Mouse (Mus musculus): ENCODE results near the gene Eif4e2.

Eif4e2 gene

DNA sequence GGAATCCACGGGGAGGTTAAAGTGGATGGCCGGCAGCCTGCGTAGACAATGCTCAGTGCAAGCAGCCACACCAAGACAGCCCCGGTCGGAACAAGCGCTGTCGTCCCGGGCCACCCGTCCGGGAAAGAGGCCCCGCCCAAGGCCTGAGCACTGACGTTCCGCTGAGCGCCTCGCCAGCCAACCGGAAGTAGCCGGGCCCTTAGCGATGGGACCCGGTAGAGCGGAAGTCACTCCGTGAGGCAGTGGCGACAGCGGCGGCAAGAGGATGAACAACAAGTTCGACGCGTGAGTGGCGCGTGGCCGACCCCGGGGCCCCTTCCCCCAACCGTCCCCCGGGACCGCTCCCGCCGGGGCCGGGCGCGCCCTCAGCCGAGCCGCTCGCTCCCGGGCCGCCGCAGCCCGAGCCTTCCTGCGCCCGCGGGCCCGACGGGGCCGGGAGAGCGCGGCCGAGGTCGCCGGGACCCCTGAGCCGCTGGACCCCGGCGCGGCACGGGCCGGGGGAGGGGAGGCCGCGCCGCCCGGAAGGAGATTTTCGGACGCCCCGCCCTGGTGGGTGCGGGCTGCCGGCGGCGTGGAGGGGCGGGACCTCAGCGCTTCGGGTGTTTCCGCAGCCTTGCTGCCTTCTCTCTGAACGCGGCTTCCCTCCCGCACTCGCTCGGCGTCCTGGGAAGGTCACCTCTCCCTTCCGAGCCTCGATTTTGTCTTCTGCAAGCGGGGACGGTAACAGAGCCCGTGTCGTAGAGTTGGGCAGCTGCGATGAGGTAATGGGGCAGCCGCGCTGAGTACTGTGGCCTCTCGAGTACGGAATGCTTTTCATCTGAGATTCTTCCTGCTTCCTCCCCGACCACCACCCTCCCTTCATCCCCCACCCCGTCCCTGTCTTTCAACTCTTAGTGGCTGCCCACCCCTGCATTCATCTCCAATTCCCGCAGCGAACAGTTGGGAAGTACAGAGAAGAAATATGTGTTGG lies at the start of gene Eif4e2:
Gene Eif4e2 (plus strand): TSS at position 180 of the 970 bp plus-strand sequence.
- DNase-seq (ENCODE audit: low spot score), result peak; percentile 95

DNA sequence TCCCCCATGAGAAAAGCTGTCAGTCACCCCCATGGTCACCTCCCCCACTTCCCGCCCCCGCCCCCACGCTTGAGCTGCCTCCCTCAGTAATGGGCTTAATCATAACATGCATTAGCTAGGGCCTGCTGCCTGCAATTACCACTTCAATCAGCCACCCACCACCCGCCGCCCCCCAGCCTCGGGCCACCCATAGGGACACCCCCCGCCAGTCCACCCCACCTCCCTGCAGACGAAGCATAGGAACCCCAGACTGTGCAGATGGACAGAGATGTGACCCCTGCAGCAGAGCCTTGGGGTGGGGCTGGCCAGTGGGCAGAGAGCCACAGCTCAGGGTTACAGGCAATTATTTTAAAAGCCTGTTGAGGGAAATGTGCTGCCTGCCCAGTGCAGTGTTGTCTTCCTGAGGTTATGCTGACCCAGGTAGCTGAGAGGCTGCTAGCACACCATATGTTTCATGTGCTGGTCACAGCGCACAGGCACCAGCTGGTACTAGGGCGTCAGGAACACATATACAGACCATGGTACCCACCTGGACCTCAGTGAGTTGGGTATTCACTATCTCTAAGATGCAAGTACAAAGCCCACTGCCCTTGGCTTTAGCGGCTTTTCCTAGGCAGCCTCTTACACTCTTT lies 49.4 kb upstream of the Eif4e2 start:
- DNase-seq (ENCODE audit: low spot score), result no peak

DNA sequence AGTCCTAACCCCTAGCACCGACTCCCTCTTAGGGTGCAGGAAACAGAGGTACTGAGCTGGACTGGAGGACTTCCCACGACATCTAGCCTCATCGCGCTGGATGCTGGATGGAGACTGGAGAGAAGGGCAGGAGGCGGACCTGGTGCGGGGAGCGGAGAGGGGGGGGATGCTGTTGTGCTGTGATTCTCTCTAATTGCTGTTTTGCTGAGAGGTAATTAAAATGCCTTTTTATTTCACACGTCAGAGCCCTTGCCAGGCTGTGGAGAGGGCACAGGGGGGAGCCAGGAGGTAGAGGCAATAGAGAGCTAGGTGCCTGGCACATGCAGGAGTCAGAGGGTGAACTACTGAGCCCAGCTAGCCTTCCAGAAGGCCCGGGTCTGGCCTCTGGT lies 48.9 kb upstream of the Eif4e2 start:
- no peak for DNase-seq (ENCODE audit: low spot score)

DNA sequence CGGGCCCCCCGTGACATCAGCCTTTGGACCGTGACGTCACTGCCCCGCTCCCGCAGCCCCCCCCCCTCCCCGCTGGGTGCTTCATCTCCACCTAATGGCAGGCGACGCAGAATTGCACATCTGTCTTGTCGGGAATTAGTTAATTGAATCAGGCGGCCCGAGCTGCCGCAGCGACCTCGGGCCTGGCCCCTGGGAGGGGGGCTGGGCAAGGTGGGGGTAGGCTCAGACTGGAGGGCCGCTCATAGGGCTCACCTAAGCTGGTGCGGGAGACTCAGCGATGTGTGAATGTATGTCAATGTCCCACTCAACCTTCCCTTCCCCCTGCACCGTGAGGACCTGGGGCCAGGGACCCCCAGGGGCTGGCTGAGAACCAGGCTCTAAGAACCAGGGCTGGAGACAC lies 43.3 kb upstream of the Eif4e2 start:
- DNase-seq (ENCODE audit: low spot score), result no peak

DNA sequence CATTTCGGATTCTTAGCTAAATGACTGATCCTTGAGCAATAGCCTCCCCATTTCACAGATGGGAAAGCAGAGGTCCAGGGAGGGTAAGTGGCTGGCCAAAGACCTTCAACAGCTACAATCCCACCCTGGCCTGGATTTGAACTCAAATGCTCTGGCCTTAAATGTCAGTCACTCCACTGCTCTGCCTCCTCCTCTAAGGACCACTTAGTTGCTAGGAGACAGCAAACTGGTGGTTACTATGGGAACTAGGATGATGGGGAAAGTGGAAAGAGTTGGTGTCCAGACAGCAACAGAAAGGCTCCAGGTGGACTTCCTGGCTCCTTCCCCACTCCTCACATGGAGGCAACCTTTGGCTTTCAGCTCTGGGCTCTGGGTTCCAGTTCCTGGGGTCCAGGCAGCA lies 42.4 kb upstream of the Eif4e2 start:
- DNase-seq (ENCODE audit: low spot score), result no peak

DNA sequence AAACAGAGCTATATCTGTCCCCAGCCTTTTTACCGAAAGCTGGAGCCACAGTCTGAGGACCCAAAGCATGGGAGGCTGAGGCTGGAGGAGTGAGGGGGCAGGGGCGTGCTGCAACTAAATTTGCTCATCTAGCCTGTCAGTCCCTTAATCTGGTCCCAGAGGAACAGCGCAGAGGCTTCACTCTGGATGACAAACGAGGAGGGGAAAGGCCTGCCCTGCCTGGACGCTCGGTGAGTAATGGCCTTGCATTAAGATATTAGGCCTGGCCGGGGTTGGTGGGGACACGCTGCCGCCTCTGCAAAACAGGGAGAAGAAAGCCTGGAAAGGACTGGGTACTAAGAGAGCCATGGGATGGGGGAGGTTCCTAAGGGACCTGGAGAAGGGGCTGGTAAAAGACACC lies 41.4 kb upstream of the Eif4e2 start:
- no peak for DNase-seq (ENCODE audit: low spot score)

DNA sequence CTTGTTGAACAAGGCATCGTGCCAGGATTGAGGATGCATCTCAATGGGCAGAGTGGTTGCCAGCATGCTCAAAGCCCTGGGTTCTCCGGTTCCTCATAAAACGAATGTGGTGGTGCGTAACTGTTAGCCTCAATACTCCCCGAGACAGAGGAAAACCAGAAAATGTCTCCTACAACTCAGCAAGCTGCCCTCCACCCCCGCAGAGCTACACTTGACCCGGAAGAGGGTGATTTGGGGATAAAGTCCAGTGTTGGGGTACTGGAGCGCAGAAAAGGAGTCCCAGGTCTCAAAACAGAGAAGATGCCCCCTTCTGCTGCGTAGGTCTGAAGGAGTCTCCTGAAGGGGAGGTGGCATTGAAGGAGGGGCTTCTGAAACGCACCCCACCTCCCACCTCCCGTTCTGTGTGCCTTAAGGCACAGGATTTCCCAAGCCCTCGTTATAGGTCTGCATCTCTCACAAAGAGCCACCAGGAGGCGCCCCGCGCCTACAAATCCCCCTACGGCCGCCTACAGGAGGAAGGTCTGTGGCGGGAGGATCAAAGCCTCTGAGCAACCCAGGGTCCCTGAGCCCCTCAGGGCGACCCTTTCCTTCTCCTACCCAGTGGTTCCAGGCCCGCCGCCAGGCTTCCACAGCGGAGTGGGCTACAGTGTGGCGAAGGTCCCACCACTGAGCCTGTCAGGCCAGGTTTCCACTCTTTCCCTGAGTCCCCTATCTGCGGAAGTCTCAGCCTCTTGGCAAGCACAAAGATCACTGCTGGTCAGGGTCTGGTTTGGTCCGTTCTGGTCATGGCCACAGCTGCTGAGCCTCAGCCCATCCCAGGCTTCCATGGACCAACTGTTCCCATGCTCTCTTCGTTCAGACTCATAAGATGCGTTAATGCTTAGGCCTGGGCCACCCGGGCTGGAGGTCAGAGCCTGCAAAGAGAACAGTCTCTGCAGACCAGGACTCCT lies 39.4 kb upstream of the Eif4e2 start:
- peak; percentile 81 for DNase-seq (ENCODE audit: low spot score)

DNA sequence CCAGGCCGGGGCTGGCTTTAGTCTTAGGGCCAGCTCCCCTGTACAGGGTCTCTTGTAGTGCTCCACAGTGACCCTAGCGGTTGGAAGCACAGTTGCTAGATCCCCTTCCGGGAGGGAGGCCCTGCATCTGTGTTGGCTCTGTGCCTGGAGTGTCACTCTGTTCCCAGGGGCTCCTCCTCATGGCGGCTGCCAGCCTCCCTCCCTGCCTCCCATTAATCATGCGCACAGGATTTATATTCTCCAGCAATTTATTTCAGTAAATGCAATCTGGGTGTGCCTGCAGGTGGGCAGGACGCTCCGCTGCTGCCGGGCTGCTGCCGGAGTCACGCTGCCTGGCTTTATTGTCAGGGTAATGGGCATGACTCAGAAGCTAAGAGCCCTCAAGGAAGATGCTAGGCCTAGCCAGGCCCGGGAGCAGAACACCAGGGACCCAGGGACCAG lies 37.8 kb upstream of the Eif4e2 start:
- peak; percentile 68 for DNase-seq (ENCODE audit: low spot score)

DNA sequence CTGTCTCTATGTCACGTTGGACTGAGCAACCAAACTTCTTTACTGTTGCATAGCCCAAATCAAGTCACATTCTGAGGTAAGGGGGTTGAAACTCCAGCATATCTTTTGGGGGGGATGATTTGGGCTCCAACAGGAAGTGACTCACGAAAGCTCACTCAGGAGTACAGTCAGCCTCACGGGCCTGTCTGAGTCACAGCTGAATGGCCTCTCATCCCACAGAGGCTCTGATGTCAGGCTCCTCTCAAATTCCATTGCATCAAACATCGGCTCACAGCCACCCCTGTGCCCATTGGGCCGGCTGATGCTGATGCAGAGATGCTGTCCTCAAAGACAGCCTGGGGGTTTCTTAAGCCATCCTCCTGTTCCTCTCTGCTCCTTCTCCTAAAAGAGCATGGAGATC lies 32.8 kb upstream of the Eif4e2 start:
- no peak for DNase-seq (ENCODE audit: low spot score)

DNA sequence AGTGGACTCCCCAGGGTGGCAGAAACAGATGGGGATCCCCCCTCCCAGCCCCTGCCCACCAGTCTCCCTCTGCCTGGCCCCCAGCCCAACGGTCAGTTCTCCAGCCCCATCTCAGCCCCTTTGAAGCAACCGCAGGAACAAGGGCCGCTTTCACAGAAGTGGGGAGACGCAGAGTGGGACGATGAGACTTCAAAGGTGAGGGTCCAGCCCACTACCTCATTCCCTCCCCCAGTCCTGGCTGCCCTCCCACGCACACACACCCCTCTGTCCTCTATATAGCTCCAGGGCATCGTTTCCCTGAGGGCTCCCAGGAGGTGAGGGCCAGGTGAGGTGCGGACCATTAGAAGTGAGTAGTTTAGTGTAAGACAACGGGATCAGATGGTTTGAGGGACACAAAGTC lies 30.7 kb upstream of the Eif4e2 start, which contains the start of gene Prss56:
Gene Prss56 (plus strand): TSS at position 301 of the 400 bp plus-strand sequence.
- DNase-seq (ENCODE audit: low spot score), result no peak

DNA sequence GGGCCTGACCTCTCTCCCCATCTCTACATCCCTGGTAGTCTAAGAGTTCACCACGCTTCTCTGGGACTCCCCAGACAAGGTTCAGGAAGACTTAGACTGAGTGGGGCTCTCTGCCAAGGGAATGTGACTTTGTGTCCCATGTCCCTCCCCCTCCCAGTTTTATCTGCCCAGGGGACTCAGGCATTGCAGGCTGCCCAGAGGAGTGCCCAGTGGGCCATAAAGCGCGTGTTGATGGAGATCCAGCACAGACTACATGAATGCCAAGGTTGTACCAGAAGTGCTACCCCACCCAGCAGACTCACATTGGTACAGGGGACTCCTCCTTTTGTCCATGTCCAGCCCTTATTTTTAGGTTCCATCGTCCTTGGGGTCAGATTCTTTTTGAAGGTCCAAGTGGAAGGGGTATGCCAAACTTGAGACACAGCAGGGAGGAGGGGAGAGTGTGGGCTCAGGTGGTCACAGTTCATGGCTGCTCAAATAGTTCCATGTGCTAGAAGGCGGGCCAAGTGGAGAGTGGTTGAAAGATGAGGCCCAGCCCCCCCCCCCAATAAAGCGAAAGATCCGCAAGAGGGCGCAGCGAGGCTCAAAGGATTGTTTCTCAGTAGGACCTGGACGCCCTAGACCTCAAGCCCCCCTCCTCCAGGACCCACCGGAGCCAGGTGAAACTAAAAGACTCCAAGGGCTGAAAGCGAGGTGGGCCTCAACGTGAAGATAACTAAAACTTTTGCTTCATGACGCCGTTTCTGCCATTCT lies 29.5 kb upstream of the Eif4e2 start:
- DNase-seq (ENCODE audit: low spot score), result peak; percentile 62

DNA sequence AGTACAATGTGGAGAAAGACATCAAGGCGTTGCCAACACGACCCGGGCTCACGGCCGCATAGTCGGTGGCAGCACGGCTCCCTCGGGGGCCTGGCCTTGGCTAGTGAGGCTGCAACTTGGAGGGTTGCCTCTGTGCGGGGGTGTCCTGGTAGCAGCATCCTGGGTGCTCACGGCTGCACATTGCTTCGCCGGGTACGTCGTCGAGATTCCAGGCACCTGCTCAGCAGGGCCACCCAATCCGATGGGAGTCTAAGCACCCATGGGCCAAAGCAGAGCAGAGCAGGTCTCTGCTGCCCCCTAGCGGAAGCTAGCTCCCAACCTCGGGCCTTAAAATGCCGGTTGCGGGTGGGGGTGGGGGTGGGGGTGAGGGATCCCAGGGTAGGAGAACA lies 29.0 kb upstream of the Eif4e2 start:
- peak; percentile 88 for DNase-seq (ENCODE audit: low spot score)

DNA sequence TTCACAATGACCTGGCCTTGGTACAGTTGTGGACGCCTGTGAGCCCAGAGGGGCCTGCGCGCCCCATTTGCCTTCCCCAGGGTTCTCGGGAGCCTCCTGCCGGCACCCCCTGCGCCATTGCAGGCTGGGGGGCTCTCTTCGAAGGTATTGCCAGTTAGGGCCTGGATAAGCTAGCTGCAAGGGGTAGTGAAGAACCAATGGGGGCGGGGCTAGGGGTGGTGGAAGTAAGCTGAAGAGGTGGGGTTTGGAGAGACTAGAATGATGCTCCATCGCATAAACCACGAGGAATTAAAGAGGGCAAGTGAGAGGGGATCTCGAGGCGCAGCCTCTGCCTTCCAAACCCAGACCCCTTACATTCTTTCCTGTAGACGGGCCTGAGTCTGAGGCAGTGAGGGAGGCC lies 28.2 kb upstream of the Eif4e2 start:
- peak; percentile 60 for DNase-seq (ENCODE audit: low spot score)

DNA sequence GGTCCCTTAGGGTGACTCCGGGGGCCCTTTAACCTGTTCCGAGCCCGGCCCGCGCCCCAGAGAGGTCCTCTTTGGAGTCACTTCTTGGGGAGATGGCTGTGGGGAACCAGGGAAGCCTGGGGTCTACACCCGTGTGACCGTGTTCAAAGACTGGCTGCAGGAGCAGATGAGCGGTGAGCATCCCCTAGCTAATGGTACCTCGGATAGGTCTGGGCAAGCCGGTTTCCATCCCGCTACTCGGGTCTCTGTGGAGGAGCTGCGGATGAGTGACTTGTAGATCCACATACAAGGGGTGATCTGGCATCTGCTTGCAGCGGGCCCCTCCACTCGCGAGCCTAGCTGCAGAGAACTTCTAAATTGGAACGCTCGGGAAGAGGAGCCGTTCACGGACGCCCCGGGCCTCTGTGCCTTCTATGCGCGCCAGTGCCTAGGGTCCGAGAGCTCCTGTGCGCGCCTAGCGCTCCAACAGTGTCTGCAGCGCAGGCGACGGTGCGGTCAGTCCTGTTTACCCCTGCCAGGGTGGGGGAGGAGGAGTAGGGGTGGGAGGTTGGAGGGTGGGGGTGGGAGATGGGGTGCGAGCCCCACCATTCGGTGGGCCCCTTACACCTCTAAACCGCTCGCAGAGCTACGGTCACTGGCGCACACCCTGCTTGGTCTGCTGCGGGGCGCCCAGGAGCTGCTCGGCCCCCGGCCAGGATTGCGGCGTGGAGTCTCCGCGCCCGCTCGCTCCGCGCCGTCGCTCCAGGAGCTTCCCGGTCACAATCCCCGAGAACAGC lies 27.3 kb upstream of the Eif4e2 start:
- no peak for DNase-seq (ENCODE audit: low spot score)

DNA sequence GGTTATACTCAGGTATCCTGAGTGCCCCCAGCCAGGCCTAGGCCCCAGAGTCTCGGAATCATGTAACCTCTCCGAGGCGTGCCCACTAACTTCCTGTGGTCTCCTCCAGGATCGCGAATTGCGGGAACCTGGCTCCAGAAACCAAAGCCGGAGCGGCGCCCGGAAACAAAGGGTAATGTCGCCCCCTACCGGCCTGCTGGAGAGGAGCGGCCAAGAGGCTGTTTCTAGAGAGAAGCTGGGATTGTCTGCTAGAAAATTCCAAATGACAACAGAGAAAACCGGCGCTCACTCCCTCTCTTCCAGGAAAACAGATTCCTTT lies 26.7 kb upstream of the Eif4e2 start:
- DNase-seq (ENCODE audit: low spot score), result peak; percentile 91

DNA sequence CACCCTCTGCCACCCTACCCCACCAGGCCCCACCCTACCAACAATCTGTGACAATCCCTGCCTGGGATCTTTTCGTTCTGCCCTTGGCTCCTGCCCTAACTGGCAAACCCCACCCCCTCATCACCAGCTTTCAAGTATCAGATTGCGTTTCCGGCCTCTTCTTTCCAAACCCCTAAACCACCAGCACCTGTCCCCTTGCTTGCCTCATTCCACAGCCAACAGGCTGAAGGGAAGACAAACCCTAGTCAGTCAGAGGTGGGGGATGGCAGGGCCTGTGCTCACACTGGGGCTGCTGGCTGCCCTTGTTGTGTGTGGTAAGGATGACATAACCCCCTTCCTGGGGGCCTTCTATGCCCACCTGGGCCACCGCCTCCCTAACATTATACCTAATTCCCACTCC lies 23.3 kb upstream of the Eif4e2 start, which contains the start of gene Chrnd:
Gene Chrnd (plus strand): TSS at position 179 of the 400 bp plus-strand sequence.
- no peak for DNase-seq (ENCODE audit: low spot score)

DNA sequence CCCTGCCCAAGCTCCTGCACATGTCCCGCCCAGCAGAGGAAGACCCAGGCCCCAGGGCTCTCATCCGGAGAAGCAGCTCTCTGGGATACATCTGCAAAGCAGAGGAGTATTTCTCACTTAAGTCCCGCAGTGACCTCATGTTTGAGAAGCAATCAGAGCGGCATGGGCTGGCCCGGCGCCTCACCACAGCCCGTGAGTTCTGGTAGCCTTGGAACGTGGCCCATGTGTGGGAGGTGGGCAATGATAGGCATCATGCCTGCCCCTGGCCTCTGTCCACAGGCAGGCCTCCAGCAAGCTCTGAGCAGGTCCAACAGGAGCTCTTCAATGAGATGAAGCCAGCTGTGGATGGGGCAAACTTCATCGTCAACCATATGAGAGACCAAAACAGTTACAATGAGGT lies 16.4 kb upstream of the Eif4e2 start:
- peak; percentile 74 for DNase-seq (ENCODE audit: low spot score)

DNA sequence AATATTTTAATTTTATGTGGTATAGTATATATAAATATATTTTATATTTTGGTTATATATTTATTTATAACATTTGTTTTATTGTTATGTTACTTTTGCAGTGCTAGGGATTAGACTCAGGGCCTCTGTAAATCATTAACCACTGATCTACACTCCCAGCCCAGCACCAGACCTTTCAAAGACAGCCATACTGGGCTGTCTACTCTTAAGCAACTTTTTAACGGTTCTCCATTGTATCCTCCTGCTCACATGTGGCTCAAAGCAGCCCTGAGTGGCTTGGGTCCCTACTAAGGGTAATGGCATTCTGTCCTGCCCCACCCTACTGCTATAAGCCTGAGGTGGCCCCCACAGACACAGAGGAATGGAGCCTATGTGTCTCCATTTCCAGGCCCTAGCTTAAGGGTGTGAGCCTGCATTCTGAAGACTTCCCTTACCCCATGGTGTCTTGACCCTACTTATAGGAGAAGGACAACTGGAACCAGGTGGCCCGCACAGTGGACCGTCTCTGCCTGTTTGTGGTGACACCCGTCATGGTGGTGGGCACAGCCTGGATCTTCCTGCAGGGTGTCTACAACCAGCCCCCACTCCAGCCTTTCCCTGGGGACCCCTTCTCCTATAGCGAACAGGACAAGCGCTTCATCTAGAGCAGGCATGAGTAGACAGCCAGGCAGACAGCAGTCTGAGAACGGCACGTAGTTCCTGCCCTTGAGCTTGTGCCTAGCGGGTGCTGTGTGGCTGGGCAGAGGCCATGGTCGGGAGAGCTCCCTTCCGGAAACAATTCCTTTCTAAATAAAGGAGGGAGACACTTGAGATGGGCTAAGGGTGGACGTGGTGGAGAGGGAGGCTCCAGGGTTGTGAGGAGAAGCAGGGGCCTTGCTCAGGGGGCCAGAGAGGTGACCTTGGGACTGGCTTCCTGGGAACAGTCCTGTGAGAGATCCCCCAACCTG lies 15.3 kb upstream of the Eif4e2 start:
- DNase-seq (ENCODE audit: low spot score), result no peak

DNA sequence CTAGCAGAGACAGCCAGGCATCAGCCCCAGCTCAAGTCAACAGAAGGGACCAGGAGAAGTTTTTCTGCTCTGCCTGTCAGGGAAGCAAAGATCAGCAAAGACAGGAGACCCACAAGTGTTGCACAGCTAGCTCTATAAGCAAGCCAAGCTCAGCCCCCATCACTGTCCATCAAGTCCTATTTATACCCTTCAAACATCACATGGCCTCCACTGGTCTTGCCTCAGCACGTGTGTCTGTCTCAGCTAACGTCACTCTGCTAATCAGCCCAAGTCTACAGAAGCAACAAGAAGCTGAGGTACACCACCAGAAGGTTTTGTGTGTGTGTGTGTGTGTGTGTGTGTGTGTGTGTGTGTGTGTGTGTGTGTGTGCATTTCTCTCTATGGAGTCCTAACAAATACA lies 12.9 kb upstream of the Eif4e2 start:
- no peak for DNase-seq (ENCODE audit: low spot score)

DNA sequence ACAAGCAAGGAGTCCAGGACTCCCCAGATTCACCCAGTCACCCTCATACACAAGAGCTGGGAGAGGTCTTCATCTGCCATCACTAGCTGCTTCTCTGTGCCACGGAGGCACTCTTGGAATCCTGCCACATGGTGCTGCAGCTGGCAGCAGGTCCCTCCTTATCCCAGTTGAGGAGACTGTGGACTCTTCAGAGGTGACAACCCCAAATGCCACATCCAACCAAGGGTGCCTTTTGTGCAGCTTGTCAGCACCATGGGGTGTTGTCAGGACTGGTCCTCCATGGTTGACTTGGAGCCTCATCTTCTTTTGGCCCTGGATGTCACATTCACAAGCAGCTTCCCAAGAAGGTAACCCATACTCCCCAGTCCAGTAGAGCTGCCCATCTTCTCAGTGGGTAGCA lies 11.9 kb upstream of the Eif4e2 start:
- no peak for DNase-seq (ENCODE audit: low spot score)
